Mouse (Mus musculus): ENCODE measurements around the gene Tsen54. TPM values are rescaled to one million over a fixed set of nuclear protein-coding genes. Genes with fewer than 3 reads are reported as not detected.

Tsen54 gene
- 20.8 and 21.7 TPM in 2 replicates for polyA plus RNA-seq (2014; fragmentation: Nextera tagmentation; extraction: Ambion mirVana)

GRCm38 (mm10) chr11:115814605-115815450 lies at the start of gene Tsen54:
TSS of gene Tsen54 (plus strand) at chr11:115814724.
- no peaks in the 10 kb centered on the region for H3K9me3 ChIP-seq (ENCODE audit: control insufficient read depth, low read length)
- H3K36me3 ChIP-seq (ENCODE audit: control insufficient read depth, insufficient read depth, low read length) = no peaks in the 10 kb centered on the region
- DNase-seq (ENCODE audit: low spot score, missing footprints) (peak; percentile 100), ATAC-seq (ENCODE audit: low FRiP score) (peak; percentile 54)
- peak within 1 kb of the TSS; percentile 59 for H3K27ac ChIP-seq (ENCODE audit: low read depth, low read length)
- H3K4me1 ChIP-seq (ENCODE audit: control insufficient read depth, insufficient read depth, low read length) = peaks cover 29% of the 10 kb centered on the region
- H3K9ac ChIP-seq (ENCODE audit: low read length) = peak within 1 kb of the TSS; percentile 80
- H3K4me3 ChIP-seq (ENCODE audit: low read depth, low read length) = peak within 1 kb of the TSS; percentile 90
- peak within 1 kb of the TSS; percentile 89 for H3K4me2 ChIP-seq
- H3K27me3 ChIP-seq (ENCODE audit: control insufficient read depth, insufficient read depth, low read length) = no peaks in the 10 kb centered on the region
- under 1% methylated on average over 84 of the region's 84 CpGs for WGBS

DNA sequence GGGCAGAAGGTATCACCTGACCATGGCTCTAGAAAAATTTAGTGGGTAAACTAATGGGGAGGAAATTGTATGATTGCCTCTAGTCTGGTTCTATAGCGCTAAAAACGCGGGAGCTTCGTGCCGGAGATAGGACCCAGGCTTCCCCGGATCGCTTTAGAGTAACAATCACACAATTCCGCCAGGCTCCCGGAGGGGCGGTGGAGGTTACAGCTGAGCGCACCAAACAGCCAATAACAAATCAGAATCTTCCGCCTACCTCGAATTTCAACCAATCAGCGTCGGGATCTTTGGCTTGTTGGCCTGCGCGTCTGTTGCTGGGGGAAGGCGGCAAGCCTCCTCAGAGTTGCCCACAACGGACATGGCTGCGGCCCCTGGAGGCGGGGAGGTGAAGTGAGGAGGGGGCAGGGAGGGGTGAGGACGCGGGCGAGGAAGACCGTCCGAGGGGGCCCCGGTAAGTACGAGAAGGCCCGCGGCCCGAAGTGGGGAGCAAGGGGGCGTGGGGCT lies 49.4 kb upstream of the Tsen54 start, which contains the start of gene Tmem94:
Gene Tmem94 (plus strand): TSS at position 331 of the 504 bp plus-strand sequence.
- Histone ChIP-seq H3K9ac (ENCODE audit: low read length) (peak within 1 kb of the TSS; percentile 98), H3K27ac (ENCODE audit: low read depth, low read length) (peak within 1 kb of the TSS; percentile 79), H3K4me3 (ENCODE audit: low read depth, low read length) (peak within 1 kb of the TSS; percentile 85), H3K4me2 (peak within 1 kb of the TSS; percentile 82), H3K9me3 (ENCODE audit: control insufficient read depth, low read length) (no peaks in the 10 kb centered on the region), H3K27me3 (ENCODE audit: control insufficient read depth, insufficient read depth, low read length) (no peaks in the 10 kb centered on the region), H3K36me3 (ENCODE audit: control insufficient read depth, insufficient read depth, low read length) (no peaks in the 10 kb centered on the region), H3K4me1 (ENCODE audit: control insufficient read depth, insufficient read depth, low read length) (peaks cover 11% of the 10 kb centered on the region)
- ATAC-seq (ENCODE audit: low FRiP score) (peak; percentile 97), DNase-seq (ENCODE audit: low spot score, missing footprints) (peak; percentile 100)
- WGBS = under 1% methylated on average over 32 of the region's 32 CpGs

GRCm38 (mm10) chr11:115765607-115766141 lies 48.9 kb upstream of the Tsen54 start:
- H3K36me3 ChIP-seq (ENCODE audit: control insufficient read depth, insufficient read depth, low read length) = no peaks in the 10 kb centered on the region
- DNase-seq (ENCODE audit: low spot score, missing footprints) (no peak), ATAC-seq (ENCODE audit: low FRiP score) (peak; percentile 52; the same call in 1 of the 2 replicates)
- peak overlapping the region; percentile 79 for H3K27ac ChIP-seq (ENCODE audit: low read depth, low read length)
- H3K4me3 ChIP-seq (ENCODE audit: low read depth, low read length) = peak overlapping the region; percentile 85
- 0% methylated on average over 34 of the region's 34 CpGs for WGBS
- no peaks in the 10 kb centered on the region for H3K9me3 ChIP-seq (ENCODE audit: control insufficient read depth, low read length)
- peak overlapping the region; percentile 82 for H3K4me2 ChIP-seq
- peaks cover 11% of the 10 kb centered on the region for H3K4me1 ChIP-seq (ENCODE audit: control insufficient read depth, insufficient read depth, low read length)
- H3K9ac ChIP-seq (ENCODE audit: low read length) = peak overlapping the region; percentile 98
- no peaks in the 10 kb centered on the region for H3K27me3 ChIP-seq (ENCODE audit: control insufficient read depth, insufficient read depth, low read length)

GRCm38 (mm10) chr11:115766356-115766943 lies 48.1 kb upstream of the Tsen54 start:
- H3K4me2 ChIP-seq = peak overlapping the region; percentile 82
- H3K4me3 ChIP-seq (ENCODE audit: low read depth, low read length) = peak overlapping the region; percentile 85
- DNase-seq (ENCODE audit: low spot score, missing footprints) (peak; percentile 86), ATAC-seq (ENCODE audit: low FRiP score) (no peak)
- WGBS = 52% methylated on average over 13 of the region's 13 CpGs
- H3K27me3 ChIP-seq (ENCODE audit: control insufficient read depth, insufficient read depth, low read length) = no peaks in the 10 kb centered on the region
- no peak overlapping the region for H3K27ac ChIP-seq (ENCODE audit: low read depth, low read length)
- H3K9me3 ChIP-seq (ENCODE audit: control insufficient read depth, low read length) = no peaks in the 10 kb centered on the region
- H3K4me1 ChIP-seq (ENCODE audit: control insufficient read depth, insufficient read depth, low read length) = peaks cover 11% of the 10 kb centered on the region
- peak overlapping the region; percentile 98 for H3K9ac ChIP-seq (ENCODE audit: low read length)
- H3K36me3 ChIP-seq (ENCODE audit: control insufficient read depth, insufficient read depth, low read length) = no peaks in the 10 kb centered on the region

DNA sequence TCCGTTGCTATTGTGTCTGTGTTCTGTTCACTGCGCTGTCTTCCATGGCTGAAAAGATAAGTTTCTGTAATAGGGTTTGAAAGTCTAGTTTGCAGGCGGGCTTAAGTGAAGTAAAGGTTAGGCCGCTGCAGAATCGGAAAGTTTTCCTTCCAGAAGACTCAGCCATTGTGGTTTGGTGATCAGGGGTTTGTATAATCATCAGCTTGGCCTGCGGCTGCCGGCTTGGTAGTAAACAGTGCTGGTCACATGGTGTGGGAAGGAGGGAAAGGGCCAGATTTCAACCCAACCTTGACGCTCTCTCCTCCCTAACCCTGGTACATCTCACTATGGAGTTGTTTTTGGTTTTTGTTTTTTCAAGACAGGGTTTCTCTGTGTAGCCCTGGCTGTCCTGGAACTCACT lies 47.5 kb upstream of the Tsen54 start:
- no peak overlapping the region for H3K27ac ChIP-seq (ENCODE audit: low read depth, low read length)
- peaks cover 11% of the 10 kb centered on the region for H3K4me1 ChIP-seq (ENCODE audit: control insufficient read depth, insufficient read depth, low read length)
- no peak overlapping the region for H3K4me3 ChIP-seq (ENCODE audit: low read depth, low read length)
- no peaks in the 10 kb centered on the region for H3K27me3 ChIP-seq (ENCODE audit: control insufficient read depth, insufficient read depth, low read length)
- DNase-seq (ENCODE audit: low spot score, missing footprints) (no peak), ATAC-seq (ENCODE audit: low FRiP score) (no peak)
- no peak overlapping the region for H3K9ac ChIP-seq (ENCODE audit: low read length)
- H3K9me3 ChIP-seq (ENCODE audit: control insufficient read depth, low read length) = no peaks in the 10 kb centered on the region
- no peaks in the 10 kb centered on the region for H3K36me3 ChIP-seq (ENCODE audit: control insufficient read depth, insufficient read depth, low read length)
- peak overlapping the region; percentile 82; the same call in 1 of the 2 replicates for H3K4me2 ChIP-seq
- WGBS = 94% methylated on average over 8 of the region's 8 CpGs

GRCm38 (mm10) chr11:115768896-115769295 lies 45.6 kb upstream of the Tsen54 start:
- Histone ChIP-seq H3K27me3 (ENCODE audit: control insufficient read depth, insufficient read depth, low read length) (no peaks in the 10 kb centered on the region), H3K4me3 (ENCODE audit: low read depth, low read length) (no peak overlapping the region), H3K4me2 (no peak overlapping the region), H3K27ac (ENCODE audit: low read depth, low read length) (no peak overlapping the region), H3K36me3 (ENCODE audit: control insufficient read depth, insufficient read depth, low read length) (no peaks in the 10 kb centered on the region), H3K9ac (ENCODE audit: low read length) (no peak overlapping the region), H3K9me3 (ENCODE audit: control insufficient read depth, low read length) (no peaks in the 10 kb centered on the region), H3K4me1 (ENCODE audit: control insufficient read depth, insufficient read depth, low read length) (peaks cover 11% of the 10 kb centered on the region)
- ATAC-seq (ENCODE audit: low FRiP score) (no peak), DNase-seq (ENCODE audit: low spot score, missing footprints) (no peak)
- 93% methylated on average over 3 of the region's 3 CpGs for WGBS

GRCm38 (mm10) chr11:115774653-115775052 lies 39.9 kb upstream of the Tsen54 start:
- H3K27ac ChIP-seq (ENCODE audit: low read depth, low read length) = no peak overlapping the region
- H3K36me3 ChIP-seq (ENCODE audit: control insufficient read depth, insufficient read depth, low read length) = no peaks in the 10 kb centered on the region
- WGBS = 72% methylated on average over 4 of the region's 4 CpGs
- DNase-seq (ENCODE audit: low spot score, missing footprints) (no peak), ATAC-seq (ENCODE audit: low FRiP score) (no peak)
- no peaks in the 10 kb centered on the region for H3K9me3 ChIP-seq (ENCODE audit: control insufficient read depth, low read length)
- peaks cover 30% of the 10 kb centered on the region for H3K4me1 ChIP-seq (ENCODE audit: control insufficient read depth, insufficient read depth, low read length)
- H3K27me3 ChIP-seq (ENCODE audit: control insufficient read depth, insufficient read depth, low read length) = no peaks in the 10 kb centered on the region
- H3K4me3 ChIP-seq (ENCODE audit: low read depth, low read length) = no peak overlapping the region
- H3K4me2 ChIP-seq = no peak overlapping the region
- H3K9ac ChIP-seq (ENCODE audit: low read length) = no peak overlapping the region

GRCm38 (mm10) chr11:115775821-115776665 lies 38.5 kb upstream of the Tsen54 start:
- H3K4me2 ChIP-seq = no peak overlapping the region
- H3K4me3 ChIP-seq (ENCODE audit: low read depth, low read length) = no peak overlapping the region
- no peak overlapping the region for H3K9ac ChIP-seq (ENCODE audit: low read length)
- H3K27ac ChIP-seq (ENCODE audit: low read depth, low read length) = no peak overlapping the region
- no peak for ATAC-seq (ENCODE audit: low FRiP score)
- peak; percentile 84 for DNase-seq (ENCODE audit: low spot score, missing footprints)
- peaks cover 42% of the 10 kb centered on the region for H3K4me1 ChIP-seq (ENCODE audit: control insufficient read depth, insufficient read depth, low read length)
- WGBS = 38% methylated on average over 18 of the region's 18 CpGs
- no peaks in the 10 kb centered on the region for H3K27me3 ChIP-seq (ENCODE audit: control insufficient read depth, insufficient read depth, low read length)
- no peaks in the 10 kb centered on the region for H3K9me3 ChIP-seq (ENCODE audit: control insufficient read depth, low read length)
- H3K36me3 ChIP-seq (ENCODE audit: control insufficient read depth, insufficient read depth, low read length) = no peaks in the 10 kb centered on the region
